Mouse (Mus musculus) embryonic facial prominence, embryonic 15.5 days (tissue): ENCODE measurements at regions not wholly inside any gene's neighbourhood (a gene's known extent, or its start where the extent isn't known, plus 50 kb on each side); places are given as distances from the start of the nearest gene placed in this dataset.

Experiments
- ATAC-seq: fragments of 200-750 bp; cut with Nextera tagmentation; 2 replicates; pipeline ENCODE4 v1.8.0; 2017; ENCODE audit warnings: low read depth, moderate TSS enrichment; ENCODE audit not compliant: insufficient number of reproducible peaks, low FRiP score, low TSS enrichment
- H3K27ac ChIP-seq: fragments of 300-500 bp; sonication (generic); replicated peaks from 2 replicates; pipeline ENCODE4 v1.5.1; 2015; ENCODE audit warnings: mild to moderate bottlenecking, inconsistent platforms
- H3K27me3 ChIP-seq: fragments of 300-500 bp; sonication (generic); 2 replicates; pipeline ENCODE4 v1.6.1; 2015; ENCODE audit warnings: inconsistent platforms
- H3K36me3 ChIP-seq: fragments of 300-500 bp; sonication (generic); 2 replicates; pipeline ENCODE4 v1.6.1; 2015; ENCODE audit warnings: mild to moderate bottlenecking, inconsistent platforms
- H3K4me1 ChIP-seq: fragments of 300-500 bp; sonication (generic); 2 replicates; pipeline ENCODE4 v1.6.1; 2015; ENCODE audit warnings: inconsistent platforms
- H3K4me2 ChIP-seq: fragments of 300-500 bp; sonication (generic); replicated peaks from 2 replicates; pipeline ENCODE4 v1.6.1; 2015; ENCODE audit warnings: mild to moderate bottlenecking, inconsistent platforms
- H3K4me3 ChIP-seq: fragments of 300-500 bp; sonication (generic); replicated peaks from 2 replicates; pipeline ENCODE4 v1.5.1; 2015; ENCODE audit warnings: mild to moderate bottlenecking, inconsistent platforms
- H3K9ac ChIP-seq: fragments of 300-500 bp; sonication (generic); 2 replicates; pipeline ENCODE4 v1.6.1; 2015; ENCODE audit warnings: inconsistent platforms
- H3K9me3 ChIP-seq: fragments of 300-500 bp; sonication (generic); replicated peaks from 2 replicates; pipeline ENCODE4 v1.6.1; 2016; ENCODE audit warnings: inconsistent platforms
- WGBS: fragments of 180-500 bp; shearing (Covaris S2); methylation state at CpG from one replicate; pipeline ENCODE4 v1.1.7; 2015; 5-methylcytosine and 5-hydroxymethylcytosine counted together

DNA sequence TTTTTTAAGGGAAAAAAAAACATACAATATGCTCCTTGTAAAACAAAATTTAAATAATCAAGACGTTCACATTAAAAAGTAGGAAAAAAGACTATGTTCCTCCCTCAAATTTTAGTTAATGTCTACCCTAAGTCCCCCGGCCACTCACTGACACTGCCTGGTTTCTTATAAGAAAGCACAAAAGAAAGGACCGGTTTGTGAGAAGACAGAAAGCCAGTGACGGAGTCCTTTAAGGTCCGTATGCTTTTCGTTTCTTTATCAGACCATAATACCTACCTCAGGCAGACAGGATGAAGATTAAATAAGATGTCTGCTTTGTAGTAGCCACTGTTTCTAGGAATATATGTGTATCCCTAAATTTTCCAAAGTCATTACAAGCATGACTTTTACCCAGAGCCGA is 164.3 kb downstream of the Npr3 start:
- Histone ChIP-seq H3K4me1 (peaks cover 14% of the 10 kb centered on the region), H3K4me2 (no peak overlapping the region), H3K27me3 (no peaks in the 10 kb centered on the region), H3K4me3 (no peak overlapping the region), H3K27ac (no peak overlapping the region), H3K9ac (no peak overlapping the region), H3K9me3 (no peaks in the 10 kb centered on the region), H3K36me3 (no peaks in the 10 kb centered on the region)
- ATAC-seq, result no peak
- WGBS, result 66% methylated on average over 7 of the region's 7 CpGs

DNA sequence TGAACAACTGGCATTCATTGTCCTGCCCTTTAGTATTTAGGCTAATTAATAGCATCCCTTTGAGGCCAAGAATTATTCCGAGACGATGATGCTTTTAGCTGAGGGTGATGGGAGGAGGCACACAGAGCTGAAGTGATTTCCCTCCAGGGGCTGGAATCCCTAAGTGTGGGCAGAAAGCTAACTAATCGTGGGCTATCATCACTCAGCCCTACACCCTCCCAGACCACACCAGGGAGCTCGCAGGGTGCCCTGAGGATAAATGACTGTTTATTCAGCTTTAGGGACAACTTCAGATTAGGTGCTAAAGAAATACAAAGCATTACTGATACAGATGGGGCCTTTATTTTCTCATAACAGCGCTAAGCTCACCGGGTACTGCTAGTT is 164.7 kb downstream of the Npr3 start:
- peak overlapping the region; percentile 17; the same call in 1 of the 2 replicates for H3K4me2 ChIP-seq
- H3K27me3 ChIP-seq, result no peaks in the 10 kb centered on the region
- no peak overlapping the region for H3K4me3 ChIP-seq
- no peaks in the 10 kb centered on the region for H3K36me3 ChIP-seq
- no peaks in the 10 kb centered on the region for H3K9me3 ChIP-seq
- ATAC-seq, result no peak
- no peak overlapping the region for H3K9ac ChIP-seq
- H3K4me1 ChIP-seq, result peaks cover 14% of the 10 kb centered on the region
- WGBS, result 25% methylated on average over 6 of the region's 6 CpGs
- H3K27ac ChIP-seq, result no peak overlapping the region

DNA sequence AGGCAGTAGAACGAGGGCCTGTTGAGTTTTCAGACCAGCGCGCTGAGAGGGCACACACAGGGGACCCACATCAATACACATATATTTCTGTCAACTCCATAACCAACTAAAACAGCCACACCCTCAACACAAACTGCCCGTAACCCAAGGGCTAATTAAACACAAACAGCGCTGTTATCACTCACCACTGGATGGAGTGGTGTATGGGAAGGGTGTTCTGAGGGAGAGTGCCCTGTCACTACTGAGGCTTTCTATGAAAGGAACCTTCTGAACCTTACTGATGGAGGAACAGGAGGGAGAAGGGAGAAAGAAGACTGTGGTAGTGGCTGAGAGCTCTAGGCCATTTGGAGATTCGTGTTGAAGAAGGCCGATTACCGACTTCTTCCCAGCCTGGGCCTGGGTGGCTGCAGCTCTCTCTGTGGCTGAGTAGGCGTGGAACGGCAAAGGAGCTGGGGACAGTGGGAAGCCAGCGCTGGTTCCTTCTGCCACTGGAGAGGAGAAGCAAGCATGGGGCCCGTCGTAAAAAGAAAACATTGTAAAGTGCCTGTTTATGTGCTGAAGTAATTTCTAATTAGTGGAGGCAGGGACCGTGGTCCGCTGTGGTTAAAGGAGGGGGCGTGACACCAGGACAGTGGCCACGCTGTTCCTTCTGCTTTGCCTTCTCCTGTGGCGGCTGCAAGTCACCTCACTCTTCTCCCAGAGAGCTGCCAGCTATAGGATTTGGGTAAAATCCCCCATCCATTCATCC is 165.3 kb downstream of the Npr3 start:
- Histone ChIP-seq H3K36me3 (no peaks in the 10 kb centered on the region), H3K27ac (no peak overlapping the region), H3K4me1 (peaks cover 14% of the 10 kb centered on the region), H3K4me3 (no peak overlapping the region), H3K9me3 (no peaks in the 10 kb centered on the region), H3K27me3 (no peaks in the 10 kb centered on the region), H3K9ac (no peak overlapping the region), H3K4me2 (peak overlapping the region; percentile 17; the same call in 1 of the 2 replicates)
- ATAC-seq, result no peak
- 37% methylated on average over 18 of the region's 18 CpGs for WGBS

DNA sequence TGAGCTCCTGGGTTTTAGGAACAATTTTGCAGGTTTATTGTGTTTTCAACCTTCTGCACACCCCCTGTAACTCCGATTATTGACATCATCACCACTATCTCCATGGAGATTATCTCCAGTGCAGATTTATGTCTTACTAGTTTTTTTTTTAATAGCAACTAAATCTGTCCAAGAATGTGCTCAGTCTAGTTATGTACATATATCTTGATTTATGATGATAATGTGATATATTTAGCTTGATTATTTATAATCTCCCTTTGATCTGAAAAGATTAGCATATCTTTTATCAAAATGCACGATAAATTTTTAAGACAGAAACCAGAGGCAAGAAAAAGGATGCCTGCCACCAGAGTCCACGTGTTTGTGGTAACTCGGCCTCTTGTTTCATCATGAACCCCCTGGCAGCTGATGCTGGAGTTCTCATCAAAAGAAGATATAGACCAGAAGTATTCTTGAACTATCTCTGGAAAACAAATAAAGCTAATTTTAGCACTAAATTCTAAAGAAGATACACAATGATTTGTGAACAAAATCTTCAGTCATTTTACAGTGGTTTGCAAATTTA is 169.6 kb downstream of the Npr3 start:
- Histone ChIP-seq H3K9me3 (no peaks in the 10 kb centered on the region), H3K36me3 (no peaks in the 10 kb centered on the region), H3K27me3 (no peaks in the 10 kb centered on the region), H3K4me2 (no peak overlapping the region), H3K27ac (no peak overlapping the region), H3K9ac (no peak overlapping the region), H3K4me1 (peaks cover 14% of the 10 kb centered on the region), H3K4me3 (no peak overlapping the region)
- 52% methylated on average over 4 of the region's 4 CpGs for WGBS
- ATAC-seq, result no peak

DNA sequence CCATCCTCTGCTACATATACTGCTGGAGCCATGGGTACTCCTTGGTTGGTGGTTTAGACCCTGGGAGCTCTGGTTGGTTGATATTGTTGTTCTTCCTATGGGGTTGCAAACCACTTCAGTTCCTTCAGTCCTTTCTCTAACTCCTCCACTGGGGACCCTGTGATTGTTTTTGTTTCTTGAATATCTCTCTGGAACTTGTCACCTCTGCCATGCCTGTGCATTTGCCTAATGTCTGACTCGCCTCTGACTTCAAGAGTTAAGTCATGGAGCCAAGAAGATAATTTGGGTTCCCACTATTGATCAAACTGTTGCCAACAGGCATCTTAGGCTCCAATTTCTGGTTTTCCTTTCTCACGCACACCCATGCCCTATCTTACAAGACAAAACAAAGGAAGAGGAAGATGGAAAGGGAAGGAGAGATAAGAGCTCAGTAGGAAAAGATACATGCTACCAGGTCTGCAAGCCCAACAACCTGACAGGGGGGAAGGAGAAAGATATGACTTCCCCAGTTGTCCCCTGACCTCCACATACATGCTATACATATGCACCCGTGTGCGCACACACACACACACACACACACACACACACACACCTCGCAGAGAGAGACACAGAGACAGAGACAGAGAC is 172.3 kb downstream of the Npr3 start:
- no peak overlapping the region for H3K4me2 ChIP-seq
- 79% methylated on average over 5 of the region's 5 CpGs for WGBS
- no peaks in the 10 kb centered on the region for H3K9me3 ChIP-seq
- no peak for ATAC-seq
- no peak overlapping the region for H3K27ac ChIP-seq
- no peak overlapping the region for H3K4me3 ChIP-seq
- H3K27me3 ChIP-seq, result no peaks in the 10 kb centered on the region
- H3K9ac ChIP-seq, result no peak overlapping the region
- no peaks in the 10 kb centered on the region for H3K4me1 ChIP-seq
- no peaks in the 10 kb centered on the region for H3K36me3 ChIP-seq

DNA sequence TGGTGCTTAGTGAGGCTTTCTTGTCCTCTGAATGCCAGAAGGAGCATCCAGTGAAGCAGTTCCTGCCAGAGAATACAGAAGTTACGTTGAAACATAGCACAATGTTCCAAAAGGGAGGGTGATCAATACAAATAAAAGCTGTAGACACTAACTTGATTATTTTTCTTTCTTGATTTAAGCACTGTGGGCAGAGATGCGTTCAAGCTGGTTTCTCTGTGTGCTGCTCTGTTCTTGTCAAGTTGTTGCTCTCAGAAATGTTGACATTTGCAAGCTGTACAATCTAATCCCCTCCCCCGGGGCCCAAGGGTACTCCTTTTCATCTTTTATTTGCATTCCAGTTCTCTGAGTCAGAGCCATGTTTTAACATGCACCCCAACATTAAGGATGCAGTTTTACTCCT is 177.7 kb downstream of the Npr3 start:
- H3K36me3 ChIP-seq, result no peaks in the 10 kb centered on the region

DNA sequence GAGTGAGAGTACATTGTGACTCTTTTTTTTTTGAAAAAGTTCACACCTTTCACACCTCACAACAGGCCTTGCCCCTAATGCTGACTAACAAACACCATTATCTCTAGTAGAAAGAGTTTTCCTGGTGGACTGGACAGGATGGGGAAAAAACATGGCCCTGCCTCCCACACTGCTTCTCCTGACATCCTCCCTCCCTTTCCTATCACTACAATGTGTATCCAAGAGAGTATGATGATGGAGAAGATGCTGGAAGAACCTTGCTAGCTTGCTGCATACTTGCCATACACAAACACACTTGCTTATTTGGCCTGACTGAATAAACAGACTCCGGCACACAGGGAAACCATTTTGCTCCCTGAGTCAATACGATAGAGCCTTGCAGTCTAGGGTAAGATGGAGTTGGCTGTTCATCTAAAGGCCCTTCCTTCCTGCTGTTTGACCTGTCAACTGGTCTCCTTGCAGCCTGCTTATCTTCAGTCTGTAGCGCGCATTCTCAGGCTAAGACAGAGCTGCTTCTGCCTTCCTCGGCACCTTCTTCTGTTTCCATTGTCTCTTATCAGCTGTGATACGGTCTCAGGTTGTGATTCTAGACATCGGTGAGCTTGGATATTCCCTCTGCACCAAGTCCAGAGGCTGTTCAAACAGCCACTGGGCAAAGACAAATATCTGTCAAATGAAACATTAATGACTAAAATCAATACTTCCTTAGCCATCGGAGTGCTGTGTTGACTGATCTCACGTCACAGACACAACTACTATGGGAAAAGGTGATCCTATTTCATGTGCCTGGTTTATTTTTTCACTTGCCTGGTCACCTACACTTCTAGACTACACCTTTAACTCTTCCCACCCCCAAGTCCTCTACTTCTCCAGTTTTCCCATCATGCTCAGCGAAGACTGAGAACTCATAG is 181.2 kb downstream of the Npr3 start:
- ATAC-seq, result no peak
- no peaks in the 10 kb centered on the region for H3K36me3 ChIP-seq
- H3K4me1 ChIP-seq, result no peaks in the 10 kb centered on the region
- H3K9me3 ChIP-seq, result no peaks in the 10 kb centered on the region
- no peaks in the 10 kb centered on the region for H3K27me3 ChIP-seq
- WGBS, result 90% methylated on average over 10 of the region's 10 CpGs
- H3K4me2 ChIP-seq, result no peak overlapping the region
- no peak overlapping the region for H3K4me3 ChIP-seq
- H3K27ac ChIP-seq, result no peak overlapping the region
- no peak overlapping the region for H3K9ac ChIP-seq

More for the DNA sequence above, 177.7 kb downstream of the Npr3 start:
- Histone ChIP-seq H3K4me2 (no peak overlapping the region), H3K9ac (no peak overlapping the region), H3K27me3 (no peaks in the 10 kb centered on the region), H3K9me3 (no peaks in the 10 kb centered on the region), H3K4me3 (no peak overlapping the region), H3K4me1 (no peaks in the 10 kb centered on the region), H3K27ac (no peak overlapping the region)
- no peak for ATAC-seq
- 26% methylated on average over 3 of the region's 3 CpGs for WGBS

DNA sequence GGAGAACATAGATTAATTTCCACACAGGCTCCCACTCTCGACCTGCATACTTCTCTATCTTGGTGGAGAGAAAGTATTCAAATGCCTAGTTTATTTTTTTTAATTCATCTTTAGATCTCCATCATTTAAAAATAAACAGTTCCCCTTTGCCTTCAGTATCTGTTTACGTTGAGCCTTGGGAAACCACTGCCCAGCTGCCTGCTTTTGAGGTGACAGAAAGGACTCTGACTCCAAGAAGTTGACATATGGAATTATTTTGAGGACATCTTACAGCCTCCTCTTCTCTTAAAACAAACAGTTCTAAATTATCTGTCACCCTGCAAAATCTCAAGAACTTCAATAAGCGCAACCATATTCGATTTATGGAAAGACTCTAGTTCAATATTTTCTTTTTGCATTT is 186.4 kb downstream of the Npr3 start:
- no peak for ATAC-seq
- H3K27ac ChIP-seq, result no peak overlapping the region
- 70% methylated on average over 4 of the region's 4 CpGs for WGBS

DNA sequence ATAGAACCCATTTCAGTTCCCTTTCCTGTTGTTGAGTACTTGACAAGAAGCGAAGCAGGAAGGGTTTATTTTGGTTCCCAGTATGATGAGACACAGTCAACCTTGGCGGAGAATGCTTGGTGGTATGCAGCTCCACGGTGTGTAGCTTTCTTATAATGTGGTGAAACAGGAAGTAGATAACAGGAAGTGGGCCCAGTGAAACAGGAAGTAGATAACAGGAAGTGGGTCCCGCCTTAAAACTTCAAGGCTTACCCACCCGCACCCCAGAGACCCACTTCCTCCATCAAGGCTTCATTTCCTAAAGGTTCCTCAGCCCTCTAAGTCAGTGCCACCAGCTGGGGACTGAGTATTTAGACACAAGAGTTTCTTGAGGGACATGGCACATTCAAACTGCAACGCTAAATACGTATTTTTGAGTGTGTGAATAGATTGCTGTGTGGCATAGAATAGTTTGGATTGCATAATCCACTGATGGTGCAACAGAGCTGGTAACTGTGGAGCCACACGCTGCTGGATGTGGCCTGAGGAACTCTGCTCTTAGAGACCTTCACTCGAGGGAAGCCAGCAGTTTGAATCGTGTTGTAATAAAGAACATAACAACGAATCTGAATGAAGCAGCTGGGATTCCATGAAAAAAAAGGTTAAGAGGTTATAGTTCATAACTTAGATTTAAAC is 190.8 kb downstream of the Npr3 start:
- H3K27ac ChIP-seq, result no peak overlapping the region
- no peak overlapping the region for H3K4me3 ChIP-seq
- no peaks in the 10 kb centered on the region for H3K36me3 ChIP-seq
- H3K9me3 ChIP-seq, result no peaks in the 10 kb centered on the region
- 84% methylated on average over 11 of the region's 11 CpGs for WGBS
- no peaks in the 10 kb centered on the region for H3K4me1 ChIP-seq
- no peak overlapping the region for H3K4me2 ChIP-seq
- H3K9ac ChIP-seq, result no peak overlapping the region
- H3K27me3 ChIP-seq, result no peaks in the 10 kb centered on the region
- ATAC-seq, result no peak

More for the DNA sequence above, 186.4 kb downstream of the Npr3 start:
- no peak overlapping the region for H3K4me3 ChIP-seq
- H3K4me1 ChIP-seq, result no peaks in the 10 kb centered on the region
- H3K4me2 ChIP-seq, result no peak overlapping the region
- H3K27me3 ChIP-seq, result no peaks in the 10 kb centered on the region
- H3K9me3 ChIP-seq, result no peaks in the 10 kb centered on the region
- no peaks in the 10 kb centered on the region for H3K36me3 ChIP-seq
- no peak overlapping the region for H3K9ac ChIP-seq

DNA sequence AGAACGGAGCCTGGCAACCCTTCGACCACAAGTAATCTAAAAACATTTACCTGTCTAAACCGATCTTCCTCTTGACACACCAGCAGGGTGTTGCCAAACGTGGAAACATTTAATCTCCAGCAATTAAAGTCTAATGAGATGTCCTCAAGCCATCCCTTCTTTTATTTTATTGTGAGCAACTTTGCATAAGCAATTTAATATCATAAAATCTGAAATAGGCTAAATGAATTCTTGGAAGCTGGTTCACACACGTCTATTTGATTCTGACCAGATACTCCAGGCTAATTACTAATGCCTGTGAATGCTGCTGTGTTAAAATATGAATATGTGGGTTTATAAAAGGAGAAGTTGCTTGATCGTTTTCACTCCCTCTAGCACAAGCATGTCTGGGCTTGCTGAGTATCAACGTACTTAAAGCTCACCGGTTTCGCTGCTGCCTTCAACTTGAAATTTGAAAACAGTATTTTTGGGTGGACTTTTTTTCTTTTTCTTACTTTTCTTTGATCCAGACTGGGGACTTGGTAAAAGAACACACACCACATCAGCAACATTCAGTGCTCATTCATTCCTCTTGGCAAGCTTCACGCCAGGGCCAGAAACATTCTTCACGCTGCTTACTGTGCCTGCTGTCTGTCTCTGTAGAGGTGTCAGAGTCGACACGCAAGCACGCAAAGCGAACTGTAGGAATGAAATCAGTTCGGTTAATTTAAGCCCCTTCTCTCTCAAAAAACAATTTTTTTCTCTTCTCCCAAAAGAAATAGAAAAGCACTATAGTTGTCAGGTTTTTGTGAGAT is 194.4 kb downstream of the Npr3 start:
- Histone ChIP-seq H3K4me3 (no peak overlapping the region), H3K27ac (peak overlapping the region; percentile 69), H3K9me3 (no peaks in the 10 kb centered on the region)

More for the DNA sequence above, 194.4 kb downstream of the Npr3 start:
- no peak overlapping the region for H3K9ac ChIP-seq
- no peaks in the 10 kb centered on the region for H3K4me1 ChIP-seq
- H3K4me2 ChIP-seq, result no peak overlapping the region
- ATAC-seq, result peak; percentile 39; the same call in 1 of the 2 replicates
- H3K36me3 ChIP-seq, result no peaks in the 10 kb centered on the region
- no peaks in the 10 kb centered on the region for H3K27me3 ChIP-seq
- WGBS, result 57% methylated on average over 16 of the region's 16 CpGs
